Comparison of ENCODE assay signal across 8 mouse cellular contexts in the genomic region with DNA sequence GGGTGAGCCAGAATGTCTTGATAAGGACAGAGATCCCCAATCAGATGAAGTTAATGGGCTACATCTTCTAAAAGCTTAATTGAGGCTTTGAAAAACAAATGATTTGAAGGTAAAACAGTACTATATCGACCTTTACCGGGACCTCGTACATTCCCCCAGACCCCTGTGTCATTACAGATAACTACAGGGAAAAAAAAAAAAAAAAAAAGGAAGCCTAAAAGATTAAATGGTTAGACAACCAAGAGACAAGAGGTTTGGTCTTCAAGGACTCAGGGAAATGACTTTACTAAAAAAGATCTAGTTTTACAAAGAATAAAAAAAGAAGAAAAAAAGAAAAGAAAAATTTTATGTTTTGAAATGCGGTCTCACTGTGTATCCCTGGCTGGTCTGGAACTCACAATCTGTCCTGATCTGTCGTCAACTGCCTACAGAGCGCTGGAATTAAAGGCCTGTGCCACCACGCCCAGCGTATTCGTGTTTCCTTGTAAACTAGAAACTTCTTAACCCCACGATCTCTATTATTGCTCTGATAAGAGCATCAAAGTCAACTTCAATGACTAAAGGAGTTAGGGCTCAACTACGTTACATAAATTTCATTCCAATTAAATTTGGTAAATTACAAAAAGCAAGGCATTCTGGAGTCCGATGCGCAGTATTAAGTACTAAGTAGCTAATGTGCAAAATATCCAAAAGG. TPM values are rescaled to one million over a fixed set of nuclear protein-coding genes. Genes with fewer than 3 reads are reported as not detected.
DNase-seq lines count a peak whose midpoint lies in the region; TF ChIP-seq lines count a peak whose summit lies in the region.

No protein-coding gene starts in this region.

- peak; percentile 17 for DNase-seq in kidney, postnatal 10 days
- DNase-seq in kidney, adult 18-20 months = no peak
- peak; percentile 33 for DNase-seq in forelimb bud, embryonic 11.5 days (ENCODE audit: low read depth, low spot score)
- peak; percentile 15 for DNase-seq in lung, postnatal 10 days
- no peak for DNase-seq in adrenal gland, adult 18-20 months (ENCODE audit: low spot score in 2 of 2)
- no peak for DNase-seq in right cerebral cortex, postnatal 36 days (ENCODE audit: low spot score in 2 of 2)
- no peak for DNase-seq in gastrocnemius, postnatal 4 days (ENCODE audit: low spot score in 2 of 2)

- TF ChIP-seq POLR2A in bone marrow, adult 2 months (IDR thresholded peaks at IDR 0.05; ENCODE audit: borderline replicate concordance, control insufficient read depth, low read depth, low read length) = no peak

- no peak for TF ChIP-seq CTCF in bone marrow, adult 2 months (IDR thresholded peaks at IDR 0.05; ENCODE audit: control insufficient read depth, insufficient read depth, low read length)

- 11% methylated on average over 13 of the region's 13 CpGs for WGBS in bone marrow, adult 2 months

- H3K27ac ChIP-seq in bone marrow, adult 2 months (ENCODE audit: control insufficient read depth, insufficient read depth, low read depth, low read length, poor library complexity) = no peak overlapping the region

- H3K4me3 ChIP-seq in bone marrow, adult 2 months (replicated peaks; ENCODE audit: control insufficient read depth, low read depth, low read length) = peak overlapping the region; percentile 99

- H3K4me1 ChIP-seq in bone marrow, adult 2 months (ENCODE audit: control insufficient read depth, insufficient read depth, low read length) = no peaks in the 10 kb centered on the region; the same call in 1 of the 2 replicates

RNA-seq across cellular contexts. Expression of a gene that starts 0.9 kb away (rescaled TPM):
- 36.9 and 46.6 TPM in 2 replicates for polyA plus RNA-seq in bone marrow, adult 2 months (2011; ENCODE audit: insufficient read depth, insufficient read length, low replicate concordance, missing spikeins)
- 10 to 100 TPM; 70.4 to 81.2 TPM for total RNA-seq in adrenal gland, adult 18-20 months (2021)
- total RNA-seq in gastrocnemius, postnatal 4 days (2021) = 10 to 100 TPM; 67.3 to 72.0 TPM

RNA-seq across cellular contexts. Expression of a gene that starts 39.5 kb away (rescaled TPM):
- 3.7 and 3.9 TPM in 2 replicates for polyA plus RNA-seq in bone marrow, adult 2 months (2011; ENCODE audit: insufficient read depth, insufficient read length, low replicate concordance, missing spikeins)
- total RNA-seq in adrenal gland, adult 18-20 months (2021) = 10 to 100 TPM; 16.3 to 17.4 TPM
- 10 to 100 TPM; 11.3 to 13.0 TPM for total RNA-seq in gastrocnemius, postnatal 4 days (2021)

RNA-seq across cellular contexts. Expression of a gene that starts 57.8 kb away (rescaled TPM):
- 1.3 and 2.6 TPM in 2 replicates for polyA plus RNA-seq in bone marrow, adult 2 months (2011; ENCODE audit: insufficient read depth, insufficient read length, low replicate concordance, missing spikeins)
- not detected for total RNA-seq in adrenal gland, adult 18-20 months (2021)
- total RNA-seq in gastrocnemius, postnatal 4 days (2021) = not detected

Comparison
In these comparisons a context has a peak if more than half of its experiments do, and no peak if none do; other contexts are left out.
1. DNase-seq: peak in kidney, postnatal 10 days (single experiment), forelimb bud, embryonic 11.5 days (single experiment) and lung, postnatal 10 days (single experiment); none in kidney, adult 18-20 months (single experiment), adrenal gland, adult 18-20 months (0 of 2), right cerebral cortex, postnatal 36 days (0 of 2) and gastrocnemius, postnatal 4 days (0 of 2).